Mouse (Mus musculus): ENCODE data around the gene Ndufv2. TPM values are rescaled to one million over a fixed set of nuclear protein-coding genes. Genes with fewer than 3 reads are reported as not detected.
"Not testable (repeated sequence)": the region's sequence is repeated elsewhere in the genome, so short reads cannot be mapped to it uniquely, and the experiment has no call there.

Gene Ndufv2
- polyA plus RNA-seq, 1 experiment from 2014 or later = 530 TPM

DNA sequence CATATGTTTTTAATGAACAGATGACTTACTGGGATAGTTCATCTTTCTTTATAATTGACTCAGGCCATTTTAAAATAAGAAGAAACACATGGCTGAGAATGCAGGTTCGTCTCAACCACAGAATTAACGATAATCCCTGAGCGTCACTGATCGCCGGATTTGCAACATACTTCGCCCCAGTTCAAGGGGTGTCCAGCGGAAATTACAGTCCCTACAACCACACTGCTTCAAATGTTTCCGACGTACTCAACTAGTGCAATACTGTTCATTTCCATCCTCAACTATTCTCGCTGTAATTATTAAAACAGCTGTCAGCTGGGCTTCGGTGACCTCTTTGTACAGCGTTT lies 25.6 kb downstream of the Ndufv2 start:
- Histone ChIP-seq H3K4me1 (ENCODE audit: control insufficient read depth, insufficient read depth, low read length) (no peaks in the 10 kb centered on the region), H3K9ac (ENCODE audit: low read depth, low read length) (peak overlapping the region; percentile 74), H3K27ac (ENCODE audit: low read depth, low read length) (no peak overlapping the region), H3K4me3 (ENCODE audit: low read depth, low read length) (peak overlapping the region; percentile 97), H3K36me3 (ENCODE audit: control insufficient read depth, insufficient read depth, low read length) (peaks cover 7% of the 10 kb centered on the region; the same call in 1 of the 2 replicates), H3K4me2 (peak overlapping the region; percentile 90), H3K9me3 (replicated peaks; ENCODE audit: control insufficient read depth, low read length) (no peaks in the 10 kb centered on the region), H3K27me3 (ENCODE audit: control insufficient read depth, insufficient read depth, low read length) (no peaks in the 10 kb centered on the region)
- ATAC-seq (replicated peaks; ENCODE audit: insufficient number of reproducible peaks, low FRiP score, low TSS enrichment) = no peak
- 11% methylated on average over 12 of the region's 12 CpGs for WGBS (ENCODE audit: insufficient replicate concordance)

DNA sequence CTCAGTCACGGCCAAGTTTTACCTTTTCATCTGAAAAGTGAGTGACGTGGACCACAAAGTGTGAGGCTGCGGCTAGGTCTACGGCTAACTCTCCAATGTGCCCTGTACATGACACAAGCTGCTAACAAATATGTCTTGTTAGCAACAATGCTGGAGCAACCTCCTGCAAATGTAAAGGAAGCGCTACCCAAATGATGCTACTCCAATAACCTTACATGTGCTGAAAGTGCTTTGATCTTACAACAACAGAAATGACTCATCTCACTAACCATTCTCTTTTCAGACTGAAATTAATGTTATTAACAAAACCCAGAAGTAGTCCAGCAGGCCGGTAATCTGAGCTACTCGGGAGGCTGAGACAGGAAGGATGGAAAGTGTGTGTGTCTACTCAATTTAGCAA lies 27.4 kb downstream of the Ndufv2 start:
- ATAC-seq (replicated peaks; ENCODE audit: insufficient number of reproducible peaks, low FRiP score, low TSS enrichment) = no peak
- Histone ChIP-seq H3K9ac (ENCODE audit: low read depth, low read length) (no peak overlapping the region), H3K4me3 (ENCODE audit: low read depth, low read length) (no peak overlapping the region), H3K9me3 (replicated peaks; ENCODE audit: control insufficient read depth, low read length) (no peaks in the 10 kb centered on the region), H3K36me3 (ENCODE audit: control insufficient read depth, insufficient read depth, low read length) (no peaks in the 10 kb centered on the region), H3K27me3 (ENCODE audit: control insufficient read depth, insufficient read depth, low read length) (no peaks in the 10 kb centered on the region), H3K4me2 (no peak overlapping the region), H3K4me1 (ENCODE audit: control insufficient read depth, insufficient read depth, low read length) (no peaks in the 10 kb centered on the region), H3K27ac (ENCODE audit: low read depth, low read length) (no peak overlapping the region)
- WGBS (ENCODE audit: insufficient replicate concordance) = 85% methylated on average over 7 of the region's 7 CpGs

DNA sequence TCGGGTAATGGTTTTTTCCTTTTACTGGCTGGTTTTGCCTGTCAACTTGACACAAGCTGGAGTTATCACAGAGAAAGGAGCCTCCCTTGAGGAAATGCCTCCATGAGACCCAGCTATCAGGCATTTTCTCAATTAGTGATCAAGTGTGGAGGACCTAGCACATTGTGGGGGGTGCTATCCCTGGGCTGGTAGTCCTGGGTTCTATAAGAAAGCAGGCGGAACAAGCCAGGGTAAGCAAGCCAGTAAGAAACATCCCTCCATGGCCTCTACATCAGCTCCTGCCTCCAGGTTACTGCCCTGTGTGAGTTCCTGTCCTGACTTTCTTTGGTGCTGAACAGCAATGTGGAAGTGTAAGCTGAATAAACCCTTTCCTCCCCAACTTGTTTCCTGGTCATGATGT lies 32.3 kb downstream of the Ndufv2 start:
- H3K9me3 ChIP-seq (replicated peaks; ENCODE audit: control insufficient read depth, low read length); H3K4me3 ChIP-seq (ENCODE audit: low read depth, low read length); H3K4me2 ChIP-seq; H3K27ac ChIP-seq (ENCODE audit: low read depth, low read length); H3K27me3 ChIP-seq (ENCODE audit: control insufficient read depth, insufficient read depth, low read length); H3K4me1 ChIP-seq (ENCODE audit: control insufficient read depth, insufficient read depth, low read length); H3K36me3 ChIP-seq (ENCODE audit: control insufficient read depth, insufficient read depth, low read length); H3K9ac ChIP-seq (ENCODE audit: low read depth, low read length); ATAC-seq (replicated peaks; ENCODE audit: insufficient number of reproducible peaks, low FRiP score, low TSS enrichment): not testable (repeated sequence)
- 92% methylated on average over 2 of the region's 2 CpGs for WGBS (ENCODE audit: insufficient replicate concordance)

DNA sequence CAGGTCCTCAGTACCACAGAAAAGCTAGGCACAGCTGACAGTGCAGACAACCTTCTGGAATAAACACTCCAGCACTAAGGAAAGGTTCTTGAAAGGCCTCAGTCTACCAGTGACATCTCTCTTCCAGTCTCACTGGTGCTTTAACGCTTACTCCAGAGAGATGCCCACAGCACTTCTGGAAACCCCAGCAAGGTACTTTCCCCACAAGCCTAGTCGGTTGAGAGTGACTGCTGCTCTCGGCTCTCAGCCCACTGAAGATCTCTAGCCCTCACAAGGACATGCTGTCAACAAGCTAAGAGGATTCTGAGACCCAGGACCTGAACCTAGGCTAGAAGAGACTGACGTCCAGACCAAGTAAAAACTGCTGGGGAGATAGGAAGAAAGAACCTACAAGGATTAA lies 36.2 kb downstream of the Ndufv2 start:
- WGBS (ENCODE audit: insufficient replicate concordance) = 67% methylated on average over 4 of the region's 4 CpGs
- Histone ChIP-seq H3K4me2 (no peak overlapping the region), H3K4me1 (ENCODE audit: control insufficient read depth, insufficient read depth, low read length) (no peaks in the 10 kb centered on the region), H3K9ac (ENCODE audit: low read depth, low read length) (no peak overlapping the region), H3K27ac (ENCODE audit: low read depth, low read length) (no peak overlapping the region), H3K27me3 (ENCODE audit: control insufficient read depth, insufficient read depth, low read length) (no peaks in the 10 kb centered on the region), H3K36me3 (ENCODE audit: control insufficient read depth, insufficient read depth, low read length) (no peaks in the 10 kb centered on the region), H3K4me3 (ENCODE audit: low read depth, low read length) (no peak overlapping the region), H3K9me3 (replicated peaks; ENCODE audit: control insufficient read depth, low read length) (no peaks in the 10 kb centered on the region)
- no peak for ATAC-seq (replicated peaks; ENCODE audit: insufficient number of reproducible peaks, low FRiP score, low TSS enrichment)

DNA sequence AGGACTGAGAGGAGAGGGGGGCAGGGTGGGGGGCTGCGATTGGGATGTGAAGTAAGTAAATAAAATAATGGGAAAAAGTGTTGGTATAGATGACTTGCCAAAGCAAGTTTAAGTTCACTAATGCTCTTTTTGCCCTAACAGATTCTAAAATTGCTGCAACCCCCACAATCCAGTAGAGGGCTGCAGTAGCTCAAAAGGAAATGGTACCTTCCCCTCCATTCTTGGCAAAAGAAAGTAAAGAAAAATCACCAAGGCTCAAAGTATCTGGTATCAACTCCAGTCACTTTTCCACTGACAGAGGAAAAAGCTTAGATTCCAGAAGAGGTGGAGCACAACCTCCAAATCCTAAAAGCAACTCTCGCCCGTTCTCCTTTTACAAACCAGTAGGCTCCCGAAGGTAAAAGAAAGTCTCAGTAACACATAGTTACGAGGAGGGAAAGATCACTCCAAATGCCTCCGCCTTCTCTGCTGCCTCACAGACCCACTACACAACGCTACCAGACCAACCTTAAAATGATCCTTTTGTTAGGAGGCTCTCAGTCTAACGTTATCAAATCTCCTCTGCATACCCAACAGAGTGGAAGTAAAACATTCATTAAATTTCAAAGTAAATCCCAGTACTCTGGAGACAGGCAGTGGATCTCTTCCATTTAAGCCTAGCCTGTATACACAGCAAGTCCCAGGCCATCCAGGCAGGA lies 40.0 kb downstream of the Ndufv2 start:
- H3K9me3 ChIP-seq (replicated peaks; ENCODE audit: control insufficient read depth, low read length) = no peaks in the 10 kb centered on the region
- H3K36me3 ChIP-seq (ENCODE audit: control insufficient read depth, insufficient read depth, low read length) = no peaks in the 10 kb centered on the region
- no peak overlapping the region for H3K9ac ChIP-seq (ENCODE audit: low read depth, low read length)
- no peaks in the 10 kb centered on the region for H3K27me3 ChIP-seq (ENCODE audit: control insufficient read depth, insufficient read depth, low read length)
- no peak overlapping the region for H3K4me2 ChIP-seq
- H3K27ac ChIP-seq (ENCODE audit: low read depth, low read length) = no peak overlapping the region
- ATAC-seq (replicated peaks; ENCODE audit: insufficient number of reproducible peaks, low FRiP score, low TSS enrichment) = no peak
- WGBS (ENCODE audit: insufficient replicate concordance) = 63% methylated on average over 8 of the region's 8 CpGs
- no peak overlapping the region for H3K4me3 ChIP-seq (ENCODE audit: low read depth, low read length)
- no peaks in the 10 kb centered on the region for H3K4me1 ChIP-seq (ENCODE audit: control insufficient read depth, insufficient read depth, low read length)

DNA sequence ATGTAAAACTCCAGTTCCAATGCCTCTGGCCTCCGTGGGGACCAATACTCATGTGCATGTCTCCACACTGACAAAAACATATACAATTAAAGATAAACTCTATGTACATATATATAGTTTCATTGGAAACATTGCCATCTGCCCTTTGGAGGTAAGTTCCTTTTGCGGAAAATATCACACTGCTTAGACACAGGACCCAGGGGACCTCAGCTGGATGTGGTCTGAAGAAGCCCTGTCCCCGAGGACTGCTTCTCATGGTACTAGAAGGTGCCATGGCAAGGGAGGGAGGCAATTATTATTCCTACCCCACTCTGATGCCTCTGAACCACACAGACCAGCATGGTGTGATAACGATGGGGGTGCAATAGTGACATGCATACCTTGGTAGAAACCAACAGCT lies 43.2 kb downstream of the Ndufv2 start:
- Histone ChIP-seq H3K27me3 (ENCODE audit: control insufficient read depth, insufficient read depth, low read length) (no peaks in the 10 kb centered on the region), H3K4me3 (ENCODE audit: low read depth, low read length) (no peak overlapping the region), H3K9me3 (replicated peaks; ENCODE audit: control insufficient read depth, low read length) (no peaks in the 10 kb centered on the region), H3K27ac (ENCODE audit: low read depth, low read length) (no peak overlapping the region), H3K4me1 (ENCODE audit: control insufficient read depth, insufficient read depth, low read length) (no peaks in the 10 kb centered on the region), H3K9ac (ENCODE audit: low read depth, low read length) (no peak overlapping the region), H3K36me3 (ENCODE audit: control insufficient read depth, insufficient read depth, low read length) (no peaks in the 10 kb centered on the region), H3K4me2 (no peak overlapping the region)
- no peak for ATAC-seq (replicated peaks; ENCODE audit: insufficient number of reproducible peaks, low FRiP score, low TSS enrichment)
- WGBS (ENCODE audit: insufficient replicate concordance) = 84% methylated on average over 4 of the region's 4 CpGs

DNA sequence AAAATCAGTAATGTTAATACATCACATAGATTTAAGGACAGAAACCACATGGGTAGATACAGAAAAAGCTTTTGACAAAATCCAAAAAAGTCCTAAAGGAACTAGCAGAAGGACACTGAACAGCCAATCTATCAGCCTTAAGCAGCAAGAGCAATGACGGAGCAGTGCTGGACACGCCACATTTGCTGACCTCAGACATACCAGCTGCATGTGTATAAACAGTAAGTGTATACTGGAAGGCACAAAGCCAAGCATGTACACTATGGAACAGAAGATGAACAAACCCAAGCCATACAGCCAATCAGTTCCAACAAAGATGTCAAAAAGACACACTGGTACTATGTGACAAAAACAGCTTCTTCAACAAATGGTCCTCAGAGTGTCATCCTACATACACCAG lies 44.2 kb downstream of the Ndufv2 start:
- Histone ChIP-seq H3K9me3 (replicated peaks; ENCODE audit: control insufficient read depth, low read length) (no peaks in the 10 kb centered on the region), H3K4me1 (ENCODE audit: control insufficient read depth, insufficient read depth, low read length) (no peaks in the 10 kb centered on the region), H3K9ac (ENCODE audit: low read depth, low read length) (no peak overlapping the region), H3K4me3 (ENCODE audit: low read depth, low read length) (no peak overlapping the region), H3K27me3 (ENCODE audit: control insufficient read depth, insufficient read depth, low read length) (no peaks in the 10 kb centered on the region), H3K4me2 (no peak overlapping the region), H3K27ac (ENCODE audit: low read depth, low read length) (no peak overlapping the region), H3K36me3 (ENCODE audit: control insufficient read depth, insufficient read depth, low read length) (no peaks in the 10 kb centered on the region)
- WGBS (ENCODE audit: insufficient replicate concordance) = 84% methylated on average over 2 of the region's 2 CpGs
- ATAC-seq (replicated peaks; ENCODE audit: insufficient number of reproducible peaks, low FRiP score, low TSS enrichment) = no peak

DNA sequence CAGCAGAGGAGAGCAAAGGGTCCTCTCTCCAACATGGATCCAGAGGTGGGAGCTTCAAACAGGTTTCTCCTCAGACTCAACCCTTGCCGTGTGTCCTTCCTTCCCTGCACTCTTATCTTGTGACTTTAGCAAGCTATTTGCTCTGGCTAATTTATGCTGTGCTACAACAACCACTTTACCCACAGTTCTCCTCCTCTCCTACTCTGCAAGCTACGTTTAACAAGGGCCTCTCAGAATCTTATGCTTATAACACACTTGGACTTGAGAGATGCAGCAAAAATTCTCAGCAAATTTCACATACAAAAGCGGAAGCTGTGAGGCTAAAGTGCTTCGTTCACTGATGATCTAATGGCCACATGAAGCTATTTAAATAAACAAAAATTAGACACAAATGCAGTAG lies 48.0 kb downstream of the Ndufv2 start:
- Histone ChIP-seq H3K36me3 (ENCODE audit: control insufficient read depth, insufficient read depth, low read length) (no peaks in the 10 kb centered on the region), H3K9ac (ENCODE audit: low read depth, low read length) (no peak overlapping the region), H3K27me3 (ENCODE audit: control insufficient read depth, insufficient read depth, low read length) (no peaks in the 10 kb centered on the region), H3K4me2 (no peak overlapping the region), H3K4me3 (ENCODE audit: low read depth, low read length) (no peak overlapping the region), H3K27ac (ENCODE audit: low read depth, low read length) (no peak overlapping the region), H3K9me3 (replicated peaks; ENCODE audit: control insufficient read depth, low read length) (no peaks in the 10 kb centered on the region), H3K4me1 (ENCODE audit: control insufficient read depth, insufficient read depth, low read length) (no peaks in the 10 kb centered on the region)
- 57% methylated on average over 4 of the region's 4 CpGs for WGBS (ENCODE audit: insufficient replicate concordance)
- ATAC-seq (replicated peaks; ENCODE audit: insufficient number of reproducible peaks, low FRiP score, low TSS enrichment) = no peak

DNA sequence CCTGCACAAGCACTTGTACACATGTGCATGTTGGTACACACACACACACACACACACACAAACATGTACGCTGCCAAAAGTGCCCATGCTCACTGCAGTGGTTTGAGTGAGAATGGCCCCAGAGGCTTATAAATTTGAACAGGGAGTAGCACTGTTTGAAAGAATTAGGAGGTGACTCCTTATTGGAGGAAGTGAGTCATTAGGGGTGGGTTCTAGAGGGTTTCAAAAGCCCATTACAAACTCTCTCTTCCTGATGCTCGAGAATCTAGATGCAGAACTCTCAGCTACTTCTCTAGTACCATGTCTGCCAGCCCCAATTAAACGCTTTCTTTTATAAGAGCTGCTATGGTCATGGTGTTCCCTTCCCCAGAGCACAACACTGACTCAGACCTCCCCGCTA lies 52.6 kb downstream of the Ndufv2 start:
- Histone ChIP-seq H3K4me1 (ENCODE audit: control insufficient read depth, insufficient read depth, low read length) (no peaks in the 10 kb centered on the region), H3K4me3 (ENCODE audit: low read depth, low read length) (no peak overlapping the region), H3K4me2 (no peak overlapping the region), H3K27me3 (ENCODE audit: control insufficient read depth, insufficient read depth, low read length) (no peaks in the 10 kb centered on the region), H3K27ac (ENCODE audit: low read depth, low read length) (no peak overlapping the region), H3K9me3 (replicated peaks; ENCODE audit: control insufficient read depth, low read length) (no peaks in the 10 kb centered on the region), H3K9ac (ENCODE audit: low read depth, low read length) (no peak overlapping the region), H3K36me3 (ENCODE audit: control insufficient read depth, insufficient read depth, low read length) (no peaks in the 10 kb centered on the region)
- WGBS (ENCODE audit: insufficient replicate concordance) = 81% methylated on average over 4 of the region's 4 CpGs
- no peak for ATAC-seq (replicated peaks; ENCODE audit: insufficient number of reproducible peaks, low FRiP score, low TSS enrichment)
